ENCODE assay signal across 8 mouse cellular contexts in genomic region chr16:78490245-78490644, GRCm38 (mm10).
DNase-seq lines count a peak whose midpoint lies in the region.

No protein-coding gene starts in this region.

- H3K9me3 ChIP-seq in heart, embryonic 10.5 days, result no peaks in the 10 kb centered on the region

- H3K36me3 ChIP-seq in heart, embryonic 10.5 days, result no peaks in the 10 kb centered on the region

- 22% methylated on average over 12 of the region's 12 CpGs for WGBS in heart, embryonic 10.5 days

- peak; percentile 58 to 65 for DNase-seq in CD8-positive naive resting alpha-beta T cell, adult 2 months (ENCODE audit: low read depth in 2 of 2, low spot score in 2 of 2)
- DNase-seq in brain, adult 2 months (ENCODE audit: low read depth, low spot score), result peak; percentile 12
- DNase-seq in heart, embryonic 10.5 days (ENCODE audit: low spot score), result no peak
- peak; percentile 31 to 32 for DNase-seq in kidney, adult 8-10 months
- peak; percentile 87 for DNase-seq in lung, postnatal 10 days
- peak; percentile 15 for DNase-seq in skeletal muscle tissue, adult 2 months (ENCODE audit: low read depth, low spot score)
- DNase-seq in frontal cortex, postnatal 10 days (ENCODE audit: low spot score in 2 of 2), result no peak
- no peak for DNase-seq in cerebellum, adult 11-12 months

- H3K4me1 ChIP-seq in heart, embryonic 10.5 days, result no peaks in the 10 kb centered on the region

- no peaks in the 10 kb centered on the region for H3K27me3 ChIP-seq in heart, embryonic 10.5 days (ENCODE audit: insufficient read depth, poor library complexity, severe bottlenecking)

- peak overlapping the region; percentile 47 for H3K4me3 ChIP-seq in heart, embryonic 10.5 days

- peak overlapping the region; percentile 52 for H3K27ac ChIP-seq in heart, embryonic 10.5 days

Comparison
In these comparisons a context has a peak if more than half of its experiments do, and no peak if none do; other contexts are left out.
1. DNase-seq: peak in CD8-positive naive resting alpha-beta T cell, adult 2 months (2 of 2), brain, adult 2 months (single experiment), kidney, adult 8-10 months (2 of 2), lung, postnatal 10 days (single experiment) and skeletal muscle tissue, adult 2 months (single experiment); none in heart, embryonic 10.5 days (single experiment), frontal cortex, postnatal 10 days (0 of 2) and cerebellum, adult 11-12 months (single experiment).